Mouse (Mus musculus) limb, embryonic 13.5 days (tissue): Measurements from ENCODE around the gene Gale. TPM values are rescaled to one million over a fixed set of nuclear protein-coding genes. Genes with fewer than 3 reads are reported as not detected.
"Not testable (repeated sequence)": the region's sequence is repeated elsewhere in the genome, so short reads cannot be mapped to it uniquely, and the experiment has no call there.

Experiments
- ATAC-seq: fragments of 200-750 bp; cut with Nextera tagmentation; 2 replicates; pipeline ENCODE4 v1.8.0; 2017; ENCODE audit warnings: low read depth, moderate number of reproducible peaks, moderate TSS enrichment; ENCODE audit not compliant: low FRiP score
- H3K27ac ChIP-seq: fragments of 300-500 bp; sonication (generic); 2 replicates; pipeline ENCODE4 v1.5.1; 2015; ENCODE audit warnings: inconsistent platforms, mild to moderate bottlenecking, moderate library complexity
- H3K27me3 ChIP-seq: fragments of 300-500 bp; sonication (generic); 2 replicates; pipeline ENCODE4 v1.6.1; 2015; ENCODE audit warnings: mild to moderate bottlenecking, inconsistent platforms
- H3K36me3 ChIP-seq: fragments of 300-500 bp; sonication (generic); 2 replicates; pipeline ENCODE4 v1.6.1; 2015; ENCODE audit warnings: inconsistent platforms, mild to moderate bottlenecking, moderate library complexity
- H3K4me1 ChIP-seq: fragments of 300-500 bp; sonication (generic); 2 replicates; pipeline ENCODE4 v1.6.1; 2015; ENCODE audit warnings: inconsistent platforms
- H3K4me2 ChIP-seq: fragments of 300-500 bp; sonication (generic); replicated peaks from 2 replicates; pipeline ENCODE4 v1.6.1; 2015; ENCODE audit warnings: inconsistent platforms, mild to moderate bottlenecking, moderate library complexity
- H3K4me3 ChIP-seq: fragments of 300-500 bp; sonication (generic); 2 replicates; pipeline ENCODE4 v1.5.1; 2015; ENCODE audit warnings: moderate library complexity, mild to moderate bottlenecking, inconsistent platforms
- H3K9ac ChIP-seq: fragments of 300-500 bp; sonication (generic); 2 replicates; pipeline ENCODE4 v1.6.1; 2015; ENCODE audit warnings: mild to moderate bottlenecking, inconsistent platforms
- H3K9me3 ChIP-seq: fragments of 300-500 bp; sonication (generic); 2 replicates; pipeline ENCODE4 v1.6.1; 2016; ENCODE audit warnings: inconsistent platforms
- WGBS: fragments of 180-500 bp; shearing (Covaris S2); methylation state at CpG from one replicate; pipeline ENCODE4 v1.1.7; 2015; 5-methylcytosine and 5-hydroxymethylcytosine counted together
- polyA plus RNA-seq: library from polyadenylated mRNA; unstranded; fragments of >200 nt; fragmentation: Nextera tagmentation; extraction: Ambion mirVana; gene quantifications from 2 replicates; pipeline ENCODE4 v1.2.1, GENCODE M21; 2015

Gene Gale
- polyA plus RNA-seq, 1 experiment from 2014 or later = 51.9 TPM

GRCm38 (mm10) chr4:135972911-135973811 lies 9.6 kb downstream of the Gale start:
- ATAC-seq = no peak

DNA sequence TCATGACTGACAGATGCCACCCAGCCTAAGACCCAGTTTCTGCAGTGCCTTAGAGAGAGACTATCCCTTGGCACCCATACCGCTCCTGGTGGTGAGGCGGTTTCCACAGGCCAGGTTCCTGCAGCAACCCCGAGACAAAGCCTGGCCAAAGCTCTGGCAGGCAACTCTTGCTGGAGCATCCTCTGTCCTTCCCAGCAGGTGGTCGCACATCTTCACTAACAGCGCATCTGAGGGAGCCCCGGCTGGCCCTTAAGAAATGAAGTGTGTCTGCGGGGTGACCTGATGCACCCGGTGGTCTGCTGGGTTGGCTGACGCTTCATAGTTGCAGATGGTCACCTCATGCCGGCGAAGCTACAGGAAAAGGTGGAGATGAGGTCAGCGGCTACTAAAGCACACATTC lies 12.6 kb downstream of the Gale start:
- H3K36me3 ChIP-seq = peaks cover 60% of the 10 kb centered on the region
- H3K27ac ChIP-seq = no peak overlapping the region
- no peak overlapping the region for H3K4me2 ChIP-seq
- H3K4me3 ChIP-seq = no peak overlapping the region
- 92% methylated on average over 12 of the region's 12 CpGs for whole genome bisulfite sequencing
- no peak for ATAC-seq
- H3K27me3 ChIP-seq = no peaks in the 10 kb centered on the region
- H3K4me1 ChIP-seq = peaks cover 15% of the 10 kb centered on the region
- no peak overlapping the region for H3K9ac ChIP-seq
- H3K9me3 ChIP-seq = no peaks in the 10 kb centered on the region

More at GRCm38 (mm10) chr4:135972911-135973811, 9.6 kb downstream of the Gale start:
- 70% methylated on average over 13 of the region's 13 CpGs for WGBS
- Histone ChIP-seq H3K9me3 (no peaks in the 10 kb centered on the region), H3K4me2 (peak overlapping the region; percentile 98), H3K9ac (peak overlapping the region; percentile 96; the same call in 1 of the 2 replicates), H3K36me3 (peaks cover 61% of the 10 kb centered on the region), H3K4me3 (peak overlapping the region; percentile 100), H3K27me3 (no peaks in the 10 kb centered on the region), H3K4me1 (peaks cover 20% of the 10 kb centered on the region), H3K27ac (no peak overlapping the region)

- not testable (repeated sequence) for H3K4me1 ChIP-seq, H3K27ac ChIP-seq, H3K4me2 ChIP-seq, H3K27me3 ChIP-seq, H3K9me3 ChIP-seq, H3K9ac ChIP-seq, ATAC-seq, H3K4me3 ChIP-seq
- WGBS = 92% methylated on average over 5 of the region's 5 CpGs
- H3K36me3 ChIP-seq = peaks cover 86% of the 10 kb centered on the region
Measured at GRCm38 (mm10) chr4:135980223-135980622, 16.7 kb downstream of the Gale start.

- Histone ChIP-seq H3K9me3 (no peaks in the 10 kb centered on the region), H3K27ac (no peak overlapping the region), H3K4me3 (no peak overlapping the region), H3K4me1 (peaks cover 10% of the 10 kb centered on the region), H3K9ac (no peak overlapping the region), H3K4me2 (no peak overlapping the region), H3K36me3 (peaks cover 79% of the 10 kb centered on the region), H3K27me3 (no peaks in the 10 kb centered on the region)
- WGBS = 65% methylated on average over 7 of the region's 7 CpGs
- ATAC-seq = no peak
Measured at GRCm38 (mm10) chr4:135981524-135982063, 18.1 kb downstream of the Gale start.

DNA sequence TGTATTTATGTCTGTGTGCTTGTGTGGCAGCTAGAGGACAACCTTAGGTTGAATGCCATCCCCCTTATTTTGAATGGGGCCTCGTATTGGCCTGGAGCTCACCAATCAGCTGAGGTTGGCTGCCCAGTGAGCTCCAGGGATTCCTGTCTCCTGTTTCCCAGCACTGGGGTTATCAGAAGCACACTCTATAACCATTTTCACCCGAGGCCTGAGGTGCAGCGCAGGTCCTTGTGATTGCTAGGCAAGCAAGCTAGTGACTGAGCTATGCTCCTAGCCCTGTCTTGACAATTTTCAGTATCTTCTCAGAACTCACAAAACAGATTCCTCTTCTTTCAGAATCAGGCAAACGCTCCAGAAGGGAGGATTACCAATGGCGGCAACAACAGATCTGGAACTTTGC lies 21.0 kb downstream of the Gale start:
- H3K4me1 ChIP-seq = peaks cover 16% of the 10 kb centered on the region
- no peaks in the 10 kb centered on the region for H3K27me3 ChIP-seq
- H3K36me3 ChIP-seq = peaks cover 54% of the 10 kb centered on the region
- H3K4me3 ChIP-seq = 0 out of 2 replicates have a peak overlapping the region, but pooled peaks have one; percentile 3
- 87% methylated on average over 5 of the region's 5 CpGs for WGBS
- no peak overlapping the region for H3K9ac ChIP-seq
- H3K4me2 ChIP-seq = no peak overlapping the region
- no peak overlapping the region for H3K27ac ChIP-seq
- ATAC-seq = no peak
- H3K9me3 ChIP-seq = no peaks in the 10 kb centered on the region

- H3K36me3 ChIP-seq = peaks cover 54% of the 10 kb centered on the region
- H3K9ac ChIP-seq = no peak overlapping the region
- WGBS = 91% methylated on average over 5 of the region's 5 CpGs
- peak overlapping the region; percentile 90; the same call in 1 of the 2 replicates for H3K4me2 ChIP-seq
- H3K9me3 ChIP-seq = no peaks in the 10 kb centered on the region
- H3K27me3 ChIP-seq = no peaks in the 10 kb centered on the region
- H3K4me1 ChIP-seq = peaks cover 16% of the 10 kb centered on the region
- no peak for ATAC-seq
- no peak overlapping the region for H3K27ac ChIP-seq
- H3K4me3 ChIP-seq = peak overlapping the region; percentile 96
Measured at GRCm38 (mm10) chr4:135985193-135985592, 21.7 kb downstream of the Gale start.

GRCm38 (mm10) chr4:135985769-135986168 lies 22.2 kb downstream of the Gale start:
- no peaks in the 10 kb centered on the region for H3K27me3 ChIP-seq
- H3K4me1 ChIP-seq = peaks cover 16% of the 10 kb centered on the region
- H3K4me2 ChIP-seq = peak overlapping the region; percentile 90
- H3K27ac ChIP-seq = no peak overlapping the region
- H3K9me3 ChIP-seq = no peaks in the 10 kb centered on the region
- peak overlapping the region; percentile 96 for H3K4me3 ChIP-seq
- WGBS = 88% methylated on average over 7 of the region's 7 CpGs
- peak overlapping the region; percentile 96 for H3K9ac ChIP-seq
- H3K36me3 ChIP-seq = peaks cover 49% of the 10 kb centered on the region
- ATAC-seq = no peak

DNA sequence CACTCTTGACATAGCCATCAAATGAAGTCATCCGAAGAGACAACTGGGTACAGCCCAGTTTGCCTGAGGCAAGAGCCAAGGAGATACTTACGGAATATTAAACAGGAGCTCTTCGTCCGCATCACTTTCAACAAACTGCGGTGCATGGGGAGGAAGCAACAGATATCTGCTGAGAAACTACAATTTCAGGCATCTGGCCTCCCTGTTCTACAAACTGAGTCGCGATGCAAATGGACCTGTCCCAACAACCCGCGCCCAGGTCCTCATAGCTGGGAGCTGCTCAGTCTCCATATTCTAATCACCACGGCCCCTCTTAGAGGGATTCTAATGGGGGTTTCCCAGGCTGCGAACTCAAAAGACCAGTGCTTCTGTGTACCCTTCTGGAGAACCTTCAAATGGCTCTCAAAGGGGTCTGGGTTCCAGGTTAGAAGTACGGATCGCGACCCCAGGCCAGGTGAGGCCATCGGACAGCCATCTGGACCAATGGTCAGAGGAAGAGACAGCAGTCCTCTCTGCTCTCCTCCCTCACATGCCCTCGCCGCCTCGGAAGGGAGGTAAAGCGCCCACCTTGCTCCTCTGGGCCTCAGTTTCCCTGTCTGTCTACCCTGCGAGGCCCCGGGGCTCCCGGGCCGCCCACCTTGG lies 22.9 kb downstream of the Gale start:
- Histone ChIP-seq H3K27ac (peak overlapping the region; percentile 81; the same call in 1 of the 2 replicates), H3K36me3 (peaks cover 43% of the 10 kb centered on the region), H3K4me1 (peaks cover 16% of the 10 kb centered on the region), H3K27me3 (no peaks in the 10 kb centered on the region), H3K9ac (peak overlapping the region; percentile 96), H3K9me3 (no peaks in the 10 kb centered on the region), H3K4me2 (peak overlapping the region; percentile 90), H3K4me3 (peak overlapping the region; percentile 96)
- no peak for ATAC-seq
- WGBS = 8% methylated on average over 23 of the region's 23 CpGs

GRCm38 (mm10) chr4:135986943-135987710 lies 23.6 kb downstream of the Gale start, which contains the start of gene Pithd1:
TSS of gene Pithd1 (minus strand) at chr4:135987264.
- under 1% methylated on average over 71 of the region's 81 CpGs for WGBS
- ATAC-seq = peak; percentile 87

GRCm38 (mm10) chr4:135987714-135988113 lies 24.2 kb downstream of the Gale start:
- no peak for ATAC-seq

More at GRCm38 (mm10) chr4:135986943-135987710, 23.6 kb downstream of the Gale start, which contains the start of gene Pithd1:
- peak within 1 kb of the TSS; percentile 96 for H3K4me3 ChIP-seq
- peak within 1 kb of the TSS; percentile 96 for H3K9ac ChIP-seq
- H3K4me2 ChIP-seq = peak within 1 kb of the TSS; percentile 90
- H3K36me3 ChIP-seq = peaks cover 37% of the 10 kb centered on the region
- H3K27ac ChIP-seq = peak within 1 kb of the TSS; percentile 81
- H3K9me3 ChIP-seq = no peaks in the 10 kb centered on the region
- H3K4me1 ChIP-seq = peaks cover 16% of the 10 kb centered on the region
- H3K27me3 ChIP-seq = no peaks in the 10 kb centered on the region

GRCm38 (mm10) chr4:135993941-135994340 lies 30.4 kb downstream of the Gale start:
- WGBS = 98% methylated on average over 6 of the region's 6 CpGs
- ATAC-seq = no peak
- Histone ChIP-seq H3K4me1 (no peaks in the 10 kb centered on the region), H3K9me3 (peaks cover 9% of the 10 kb centered on the region), H3K4me2 (no peak overlapping the region), H3K27me3 (no peaks in the 10 kb centered on the region), H3K9ac (no peak overlapping the region), H3K27ac (no peak overlapping the region), H3K36me3 (no peaks in the 10 kb centered on the region), H3K4me3 (no peak overlapping the region)

More at GRCm38 (mm10) chr4:135987714-135988113, 24.2 kb downstream of the Gale start:
- H3K4me3 ChIP-seq = peak overlapping the region; percentile 96
- H3K4me2 ChIP-seq = peak overlapping the region; percentile 90
- no peaks in the 10 kb centered on the region for H3K27me3 ChIP-seq
- peak overlapping the region; percentile 81 for H3K27ac ChIP-seq
- H3K9ac ChIP-seq = peak overlapping the region; percentile 96; the same call in 1 of the 2 replicates
- 67% methylated on average over 9 of the region's 9 CpGs for WGBS
- no peaks in the 10 kb centered on the region for H3K9me3 ChIP-seq
- H3K36me3 ChIP-seq = peaks cover 32% of the 10 kb centered on the region
- H3K4me1 ChIP-seq = peaks cover 16% of the 10 kb centered on the region
